Mouse (Mus musculus) cortical plate, adult 2 months (tissue): ENCODE measurements around the gene Gramd1c.

Source experiments
- CTCF ChIP-seq: fragments of 200-500 bp; IDR thresholded peaks from 2 replicates; pipeline ENCODE4 v1.5.1; 2011; ENCODE audit warnings: mild to moderate bottlenecking, control low read depth, low read length; ENCODE audit not compliant: insufficient read depth; ENCODE audit errors: extremely low read depth
- POLR2A ChIP-seq: fragments of 200-500 bp; IDR thresholded peaks from 2 replicates; pipeline ENCODE4 v1.6.1; 2011; ENCODE audit warnings: mild to moderate bottlenecking, low read length, control low read depth; ENCODE audit not compliant: insufficient read depth; ENCODE audit errors: extremely low read depth

DNA sequence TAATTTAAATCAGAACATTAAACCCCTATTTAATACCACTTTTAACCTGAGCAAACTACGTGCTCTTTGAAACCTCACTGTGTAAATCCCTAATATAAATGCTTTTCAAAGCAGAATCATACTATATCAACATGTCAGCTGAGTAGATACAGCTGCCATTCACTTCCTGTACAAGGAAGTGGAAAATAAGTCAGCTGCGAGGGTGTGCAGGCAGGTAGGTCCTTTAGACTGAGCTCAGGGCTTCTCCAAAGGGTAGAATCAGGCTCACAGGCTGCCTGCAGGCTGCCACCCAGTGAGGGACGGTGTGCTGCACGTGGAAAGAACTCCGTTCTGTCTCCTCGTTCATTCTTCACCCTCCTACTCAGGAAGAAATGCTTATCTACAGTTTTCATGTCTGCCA is 108.2 kb downstream of the Gramd1c start:
- TF ChIP-seq CTCF, result no peak
- no peak for TF ChIP-seq POLR2A
